Comparison of ENCODE assay signal across 7 mouse cellular contexts in genomic region chr8:10664861-10665543, GRCm38 (mm10).
A peak's percentile ranks its signal among the peaks of the same experiment; 100 is the strongest.
DNase-seq lines count a peak whose midpoint lies in the region; ATAC-seq and TF ChIP-seq lines count a peak whose summit lies in the region.

No protein-coding gene starts in this region.

- peaks cover 34% of the 10 kb centered on the region for H3K4me1 ChIP-seq in midbrain, embryonic 12.5 days
- no peaks in the 10 kb centered on the region for H3K4me1 ChIP-seq in midbrain, postnatal 0 days (ENCODE audit: insufficient read depth, low read length)
- H3K4me1 ChIP-seq in stomach, embryonic 16.5 days (ENCODE audit: control insufficient read depth, insufficient read depth, low read length): peaks cover 10% of the 10 kb centered on the region

- H3K9me3 ChIP-seq in midbrain, embryonic 12.5 days: no peaks in the 10 kb centered on the region
- no peaks in the 10 kb centered on the region for H3K9me3 ChIP-seq in midbrain, postnatal 0 days (ENCODE audit: low read length)
- H3K9me3 ChIP-seq in stomach, embryonic 16.5 days (replicated peaks; ENCODE audit: control insufficient read depth, low read length): no peaks in the 10 kb centered on the region

- H3K36me3 ChIP-seq in midbrain, embryonic 12.5 days: no peaks in the 10 kb centered on the region
- H3K36me3 ChIP-seq in midbrain, postnatal 0 days (ENCODE audit: insufficient read depth, low read length): no peaks in the 10 kb centered on the region
- no peaks in the 10 kb centered on the region for H3K36me3 ChIP-seq in stomach, embryonic 16.5 days (ENCODE audit: control insufficient read depth, insufficient read depth, low read length)

- H3K9ac ChIP-seq in midbrain, embryonic 12.5 days (replicated peaks): no peak overlapping the region
- H3K9ac ChIP-seq in midbrain, postnatal 0 days (replicated peaks; ENCODE audit: low read length, poor library complexity, severe bottlenecking): no peak overlapping the region
- H3K9ac ChIP-seq in stomach, embryonic 16.5 days (ENCODE audit: low read length): no peak overlapping the region

- no peak overlapping the region for H3K4me2 ChIP-seq in midbrain, embryonic 12.5 days (replicated peaks)
- no peak overlapping the region for H3K4me2 ChIP-seq in midbrain, postnatal 0 days (ENCODE audit: low read depth, low read length, poor library complexity, severe bottlenecking)
- no peak overlapping the region for H3K4me2 ChIP-seq in stomach, embryonic 16.5 days (ENCODE audit: low read depth, low read length)

- WGBS in midbrain, embryonic 12.5 days: 11% methylated on average over 13 of the region's 13 CpGs
- 22% methylated on average over 13 of the region's 13 CpGs for WGBS in midbrain, postnatal 0 days
- 19% methylated on average over 13 of the region's 13 CpGs for WGBS in stomach, embryonic 16.5 days

- H3K27ac ChIP-seq in midbrain, embryonic 12.5 days (replicated peaks): peak overlapping the region; percentile 30
- H3K27ac ChIP-seq in midbrain, postnatal 0 days (ENCODE audit: low read depth, low read length): no peak overlapping the region
- no peak overlapping the region; the same call in 1 of the 2 replicates for H3K27ac ChIP-seq in stomach, embryonic 16.5 days (ENCODE audit: low read length)

- no peak overlapping the region for H3K4me3 ChIP-seq in midbrain, embryonic 12.5 days
- H3K4me3 ChIP-seq in midbrain, postnatal 0 days (ENCODE audit: low read depth, low read length): no peak overlapping the region
- no peak overlapping the region for H3K4me3 ChIP-seq in stomach, embryonic 16.5 days (replicated peaks; ENCODE audit: low read length)

- no peak for DNase-seq in midbrain, postnatal 0 days (ENCODE audit: low spot score)
- peak; percentile 37 for DNase-seq in embryo, embryonic 9.5 days (ENCODE audit: extremely low spot score)
- DNase-seq in kidney, postnatal 10 days: peak; percentile 66
- DNase-seq in frontal cortex, postnatal 25 days (ENCODE audit: low spot score in 2 of 2): no peak
- DNase-seq in cerebellum, adult 9-10 months: no peak

- H3K27me3 ChIP-seq in midbrain, embryonic 12.5 days: no peaks in the 10 kb centered on the region
- H3K27me3 ChIP-seq in midbrain, postnatal 0 days (ENCODE audit: insufficient read depth, low read length): no peaks in the 10 kb centered on the region
- H3K27me3 ChIP-seq in stomach, embryonic 16.5 days (ENCODE audit: control insufficient read depth, insufficient read depth, low read length): no peaks in the 10 kb centered on the region

- TF ChIP-seq CTCF in midbrain, postnatal 0 days (IDR thresholded peaks at IDR 0.05): no peak

- no peak for ATAC-seq in midbrain, embryonic 12.5 days (ENCODE audit: low FRiP score, low read depth)
- no peak for ATAC-seq in midbrain, postnatal 0 days (ENCODE audit: low FRiP score)
- peak; percentile 44; the same call in 1 of the 2 replicates for ATAC-seq in stomach, embryonic 16.5 days (ENCODE audit: insufficient read depth, low FRiP score)

Comparison
In these comparisons a context has a peak if more than half of its experiments do, and no peak if none do; other contexts are left out.
1. DNase-seq: peak in embryo, embryonic 9.5 days (single experiment) and kidney, postnatal 10 days (single experiment); none in midbrain, postnatal 0 days (single experiment), frontal cortex, postnatal 25 days (0 of 2) and cerebellum, adult 9-10 months (single experiment).